Mouse (Mus musculus): ENCODE measurements around the gene Icosl.
"Not testable (repeated sequence)": the region's sequence is repeated elsewhere in the genome, so short reads cannot be mapped to it uniquely, and the experiment has no call there.

The Icosl gene

DNA sequence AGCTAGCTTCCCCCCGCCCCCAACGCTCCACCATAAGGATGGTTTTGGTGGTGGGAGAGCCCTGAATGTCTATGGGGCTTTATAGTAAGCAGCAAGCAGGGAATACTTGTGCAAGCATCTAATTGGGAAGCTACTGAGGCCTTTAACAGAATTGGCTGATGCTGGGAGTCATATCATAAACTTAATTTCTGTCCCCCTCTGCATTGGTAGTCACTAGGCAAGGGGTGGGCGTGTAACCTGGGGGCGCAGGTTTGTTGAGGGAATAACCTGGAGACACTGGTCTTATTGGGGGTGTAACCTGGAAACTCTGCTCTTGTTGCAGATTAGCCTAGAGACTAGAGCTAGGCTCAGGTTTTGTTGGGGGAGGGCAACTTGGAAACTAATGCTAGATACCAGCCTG is 50.3 kb downstream of the Icosl start:
- DNase-seq: no peak

DNA sequence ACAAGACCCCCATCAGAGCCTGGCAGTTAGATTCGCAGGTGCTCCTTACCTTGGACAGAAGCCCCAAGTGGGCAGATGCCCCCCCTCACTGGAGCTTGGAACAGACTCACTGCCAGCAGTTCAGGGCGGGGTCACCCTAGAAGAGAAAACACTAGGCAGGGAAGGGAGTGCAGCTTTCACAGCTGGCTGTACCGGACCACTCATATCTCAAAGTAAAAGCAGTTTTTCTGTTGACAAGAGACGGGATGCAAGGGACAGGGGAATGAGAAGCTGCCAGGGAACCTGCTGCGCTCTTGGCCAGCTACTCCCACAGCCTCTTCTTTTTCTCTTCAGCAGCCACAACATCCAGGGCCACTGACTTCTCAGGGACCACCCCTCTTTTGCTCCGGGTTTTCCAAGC is 55.0 kb downstream of the Icosl start:
- DNase-seq: peak; percentile 58

DNA sequence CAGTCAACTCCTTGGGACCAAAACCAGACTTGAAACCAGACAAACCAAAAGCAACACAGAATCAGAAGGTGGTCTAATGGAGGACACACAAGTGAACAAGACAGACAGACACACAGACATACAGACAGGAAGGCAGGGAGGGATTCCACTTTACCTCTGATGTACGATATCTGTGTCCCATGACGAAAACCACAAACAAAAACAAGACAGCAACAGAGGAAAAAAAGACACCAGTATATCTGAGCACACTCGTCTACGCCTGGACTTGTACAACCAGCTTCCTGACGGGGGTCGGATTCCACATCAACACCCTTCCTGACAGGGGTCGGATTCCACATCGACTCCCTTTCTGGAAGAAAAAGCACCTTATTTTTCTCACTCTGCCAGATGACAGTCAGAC is 56.0 kb downstream of the Icosl start:
- DNase-seq: not testable (repeated sequence)

DNA sequence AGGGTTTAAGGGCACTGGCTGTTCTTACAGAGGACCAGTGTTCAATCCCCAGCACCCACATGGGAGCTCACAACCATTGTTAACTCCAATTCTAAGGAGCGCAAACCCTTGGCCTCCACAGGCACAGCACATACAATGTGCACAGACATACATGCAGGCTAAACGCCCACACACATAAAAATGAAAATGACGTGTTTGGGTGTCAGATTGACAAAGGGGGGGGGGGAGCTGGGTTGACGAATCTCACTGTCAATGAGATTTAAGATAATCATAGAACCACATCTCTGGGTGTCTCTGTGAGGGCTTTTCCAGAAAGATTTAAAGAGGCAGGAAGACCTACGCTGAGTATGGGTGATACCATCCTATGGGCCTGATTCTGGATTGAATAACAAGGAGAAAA is 57.2 kb downstream of the Icosl start:
- no peak for DNase-seq

DNA sequence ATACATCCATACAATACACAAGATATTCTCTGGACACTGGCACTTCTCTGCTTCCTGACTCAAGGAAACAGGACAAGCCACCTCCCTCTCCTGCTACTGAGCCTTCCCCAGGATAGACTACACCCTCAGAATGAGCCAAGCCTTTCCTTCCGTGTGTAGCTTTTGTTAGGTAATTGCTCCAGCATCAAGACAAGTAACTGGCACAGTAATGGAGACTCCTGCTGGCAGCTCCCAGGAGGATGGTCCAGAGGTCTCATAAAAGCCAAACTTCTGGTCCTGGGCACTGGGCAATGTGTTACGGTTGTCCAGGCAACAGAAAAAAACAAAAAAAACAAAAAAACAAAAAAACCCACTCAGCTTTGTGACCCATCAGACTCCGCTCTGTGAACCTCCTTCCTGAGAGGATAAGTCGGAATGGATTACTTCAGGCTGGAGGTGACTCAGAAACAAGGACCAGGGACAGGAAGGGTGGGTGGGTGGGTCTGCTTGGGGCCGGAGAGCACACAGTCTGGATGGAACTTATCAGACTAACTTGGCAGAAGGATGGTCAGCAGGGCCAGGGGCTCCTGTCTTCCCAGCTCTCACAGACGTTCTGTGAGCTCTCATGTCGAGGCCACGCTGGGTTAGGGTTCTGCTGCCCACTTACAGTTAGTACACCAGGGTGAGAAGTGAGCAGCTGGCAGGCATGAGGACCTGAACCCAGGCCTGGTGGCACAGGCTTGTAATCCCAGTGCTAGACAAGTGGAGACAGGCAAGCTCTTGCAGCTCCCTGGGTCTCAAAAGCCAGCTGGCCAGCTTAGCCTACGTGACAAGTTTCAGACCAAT is 58.2 kb downstream of the Icosl start:
- no peak for DNase-seq

GRCm38 (mm10) chr10:78127931-78128330 is 58.8 kb downstream of the Icosl start:
- DNase-seq: no peak

DNA sequence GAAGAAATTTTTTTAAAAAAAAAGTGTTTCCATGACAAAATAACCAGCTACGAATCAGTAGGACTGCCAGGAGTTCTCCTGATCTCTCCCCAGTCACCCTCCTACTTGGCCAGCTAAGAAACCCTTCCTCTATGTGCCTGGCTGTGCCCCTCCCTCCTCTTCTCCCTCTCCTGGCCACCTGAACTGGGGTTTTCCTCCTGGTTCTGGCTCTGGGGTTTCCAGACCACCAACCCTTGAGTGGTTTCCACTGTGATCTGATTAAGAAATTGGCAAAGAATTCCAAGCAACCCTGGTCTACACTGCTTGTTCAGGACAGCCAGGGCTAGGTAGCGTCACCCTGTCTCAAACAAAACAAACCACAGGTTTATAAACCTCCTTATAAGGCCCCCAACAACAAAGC is 59.5 kb downstream of the Icosl start:
- no peak for DNase-seq

GRCm38 (mm10) chr10:78129423-78129822 is 60.3 kb downstream of the Icosl start:
- peak; percentile 72 to 74 for DNase-seq

- no peak for DNase-seq
These were observed 60.9 kb downstream of the Icosl start for GRCm38 (mm10) chr10:78129998-78130397.

Data from cerebellum, postnatal 14 days (tissue).